Mouse (Mus musculus): ENCODE data around the gene Dhrs7b. TPM values are rescaled to one million over a fixed set of nuclear protein-coding genes. Genes with fewer than 3 reads are reported as not detected.

Gene Dhrs7b
- polyA plus RNA-seq (2012; rRNA removed) (7.4 and 9.2 TPM in 2 replicates), polyA plus RNA-seq (2014; fragmentation: Nextera tagmentation; extraction: Ambion mirVana) (22.3 and 24.2 TPM in 2 replicates)

GRCm38 (mm10) chr11:60830433-60831052, at the start of gene Dhrs7b:
Gene Dhrs7b (plus strand): TSS chr11:60830631.
- WGBS (ENCODE audit: insufficient replicate concordance) = under 1% methylated on average over 34 of the region's 34 CpGs

GRCm38 (mm10) chr11:60784179-60784922, 46.1 kb upstream of the Dhrs7b start:
- no peak overlapping the region for H3K27ac ChIP-seq
- no peak overlapping the region for H3K4me3 ChIP-seq (ENCODE audit: insufficient read depth in 1 of 2, low read depth in 2 of 2, low read length in 2 of 2)
- no peaks in the 10 kb centered on the region for H3K9me3 ChIP-seq (ENCODE audit: control insufficient read depth, low read length)
- no peak for TF ChIP-seq EP300 (IDR thresholded peaks at IDR 0.05; ENCODE audit: low read depth)
- no peak for ATAC-seq (ENCODE audit: insufficient read depth)
- no peak for DNase-seq (ENCODE audit: low read depth in 3 of 3, low spot score in 3 of 3)
- no peak overlapping the region for H3K9ac ChIP-seq (replicated peaks)
- peaks cover 10 to 27% of the 10 kb centered on the region in 2 experiments for H3K4me1 ChIP-seq (replicated peaks; ENCODE audit: control insufficient read depth in 2 of 2, insufficient read depth in 2 of 2, low read length in 1 of 2)
- peaks cover 34% of the 10 kb centered on the region for H3K36me3 ChIP-seq (replicated peaks; ENCODE audit: control insufficient read depth, insufficient read depth, low read depth)
- 73% methylated on average over 8 of the region's 8 CpGs for WGBS (ENCODE audit: insufficient replicate concordance)
- no peak overlapping the region for H3K4me2 ChIP-seq (ENCODE audit: low read depth)
- no peaks in the 10 kb centered on the region for H3K27me3 ChIP-seq (ENCODE audit: control insufficient read depth, insufficient read depth, low read length)

More at GRCm38 (mm10) chr11:60830433-60831052, at the start of gene Dhrs7b:
- DNase-seq (ENCODE audit: low read depth in 3 of 3, low spot score in 3 of 3) = peak; percentile 92
- no peak for TF ChIP-seq CTCF (IDR thresholded peaks at IDR 0.05; ENCODE audit: low read depth)
- no peak for TF ChIP-seq EP300 (IDR thresholded peaks at IDR 0.05; ENCODE audit: low read depth)
- H3K4me2 ChIP-seq (ENCODE audit: low read depth) = peak within 1 kb of the TSS; percentile 85
- no peaks in the 10 kb centered on the region for H3K36me3 ChIP-seq (replicated peaks; ENCODE audit: control insufficient read depth, insufficient read depth, low read depth)
- peak within 1 kb of the TSS; percentile 86 for H3K9ac ChIP-seq (replicated peaks)
- no peaks in the 10 kb centered on the region for H3K27me3 ChIP-seq (ENCODE audit: control insufficient read depth, insufficient read depth, low read length)
- peak within 1 kb of the TSS; percentile 65 to 85 for H3K4me3 ChIP-seq (ENCODE audit: insufficient read depth in 1 of 2, low read depth in 2 of 2, low read length in 2 of 2)
- no peaks in the 10 kb centered on the region for H3K9me3 ChIP-seq (ENCODE audit: control insufficient read depth, low read length)
- peak within 1 kb of the TSS; percentile 78 for H3K27ac ChIP-seq
- peaks cover 5 to 7% of the 10 kb centered on the region in 2 experiments; a peak in 3 of 4 replicates for H3K4me1 ChIP-seq (replicated peaks; ENCODE audit: control insufficient read depth in 2 of 2, insufficient read depth in 2 of 2, low read length in 1 of 2)
- peak; percentile 96 for ATAC-seq (ENCODE audit: insufficient read depth)

GRCm38 (mm10) chr11:60787595-60787994, 42.8 kb upstream of the Dhrs7b start:
- Histone ChIP-seq H3K4me3 (ENCODE audit: insufficient read depth in 1 of 2, low read depth in 2 of 2, low read length in 2 of 2) (no peak overlapping the region), H3K36me3 (replicated peaks; ENCODE audit: control insufficient read depth, insufficient read depth, low read depth) (peaks cover 40% of the 10 kb centered on the region), H3K4me2 (ENCODE audit: low read depth) (no peak overlapping the region), H3K9me3 (ENCODE audit: control insufficient read depth, low read length) (no peaks in the 10 kb centered on the region), H3K4me1 (replicated peaks; ENCODE audit: control insufficient read depth in 2 of 2, insufficient read depth in 2 of 2, low read length in 1 of 2) (no peaks in the 10 kb centered on the region; a peak in 1 of 4 replicates), H3K27me3 (ENCODE audit: control insufficient read depth, insufficient read depth, low read length) (no peaks in the 10 kb centered on the region), H3K9ac (replicated peaks) (no peak overlapping the region), H3K27ac (no peak overlapping the region)
- DNase-seq (ENCODE audit: low read depth in 3 of 3, low spot score in 3 of 3) (no peak), ATAC-seq (ENCODE audit: insufficient read depth) (no peak)
- TF ChIP-seq EP300 (IDR thresholded peaks at IDR 0.05; ENCODE audit: low read depth) (no peak), CTCF (IDR thresholded peaks at IDR 0.05; ENCODE audit: low read depth) (no peak)
- WGBS (ENCODE audit: insufficient replicate concordance) = 55% methylated on average over 1 of the region's 1 CpGs

DNA sequence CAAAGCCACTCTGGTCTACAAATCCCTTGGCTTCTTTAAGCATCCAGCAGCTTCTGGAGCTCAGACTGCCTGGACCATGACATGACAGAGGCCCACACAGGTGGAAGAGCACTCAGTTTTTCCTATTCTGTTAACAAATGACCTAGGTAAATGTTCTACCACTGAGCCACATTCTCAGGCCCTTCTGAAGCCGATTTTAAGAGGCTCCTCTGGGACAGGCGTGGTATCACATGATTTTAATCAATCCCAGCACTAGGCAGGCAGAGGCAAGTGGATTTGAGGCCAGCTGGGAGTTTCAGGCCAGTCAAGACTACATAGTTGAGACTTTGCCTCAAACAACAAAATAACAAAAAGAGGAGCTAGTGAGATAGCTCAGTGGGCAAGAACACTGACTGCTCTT, 40.0 kb upstream of the Dhrs7b start:
- WGBS (ENCODE audit: insufficient replicate concordance) = 65% methylated on average over 2 of the region's 2 CpGs
- no peak for ATAC-seq (ENCODE audit: insufficient read depth)

GRCm38 (mm10) chr11:60796342-60796741, 34.1 kb upstream of the Dhrs7b start:
- H3K4me3 ChIP-seq (ENCODE audit: insufficient read depth in 1 of 2, low read depth in 2 of 2, low read length in 2 of 2) = no peak overlapping the region
- WGBS (ENCODE audit: insufficient replicate concordance) = 76% methylated on average over 11 of the region's 11 CpGs

More for the DNA sequence above, 40.0 kb upstream of the Dhrs7b start:
- no peak for DNase-seq (ENCODE audit: low read depth in 3 of 3, low spot score in 3 of 3)
- Histone ChIP-seq H3K4me2 (ENCODE audit: low read depth) (no peak overlapping the region), H3K4me1 (replicated peaks; ENCODE audit: control insufficient read depth in 2 of 2, insufficient read depth in 2 of 2, low read length in 1 of 2) (no peaks in the 10 kb centered on the region), H3K27me3 (ENCODE audit: control insufficient read depth, insufficient read depth, low read length) (no peaks in the 10 kb centered on the region), H3K9ac (replicated peaks) (no peak overlapping the region), H3K36me3 (replicated peaks; ENCODE audit: control insufficient read depth, insufficient read depth, low read depth) (peaks cover 30% of the 10 kb centered on the region), H3K27ac (no peak overlapping the region), H3K9me3 (ENCODE audit: control insufficient read depth, low read length) (no peaks in the 10 kb centered on the region), H3K4me3 (ENCODE audit: insufficient read depth in 1 of 2, low read depth in 2 of 2, low read length in 2 of 2) (no peak overlapping the region)
- TF ChIP-seq EP300 (IDR thresholded peaks at IDR 0.05; ENCODE audit: low read depth) = no peak
- TF ChIP-seq CTCF (IDR thresholded peaks at IDR 0.05; ENCODE audit: low read depth) = no peak

More at GRCm38 (mm10) chr11:60796342-60796741, 34.1 kb upstream of the Dhrs7b start:
- no peak for TF ChIP-seq EP300 (IDR thresholded peaks at IDR 0.05; ENCODE audit: low read depth)
- TF ChIP-seq CTCF (IDR thresholded peaks at IDR 0.05; ENCODE audit: low read depth) = no peak
- H3K9me3 ChIP-seq (ENCODE audit: control insufficient read depth, low read length) = no peaks in the 10 kb centered on the region
- no peaks in the 10 kb centered on the region for H3K4me1 ChIP-seq (replicated peaks; ENCODE audit: control insufficient read depth in 2 of 2, insufficient read depth in 2 of 2, low read length in 1 of 2)
- DNase-seq (ENCODE audit: low read depth in 3 of 3, low spot score in 3 of 3) (no peak), ATAC-seq (ENCODE audit: insufficient read depth) (no peak)
- H3K36me3 ChIP-seq (replicated peaks; ENCODE audit: control insufficient read depth, insufficient read depth, low read depth) = peaks cover 4% of the 10 kb centered on the region
- no peak overlapping the region for H3K27ac ChIP-seq
- no peak overlapping the region for H3K9ac ChIP-seq (replicated peaks)
- no peaks in the 10 kb centered on the region for H3K27me3 ChIP-seq (ENCODE audit: control insufficient read depth, insufficient read depth, low read length)
- H3K4me2 ChIP-seq (ENCODE audit: low read depth) = no peak overlapping the region
